Mouse (Mus musculus): ENCODE data around the gene Rbm41.

The Rbm41 gene

DNA sequence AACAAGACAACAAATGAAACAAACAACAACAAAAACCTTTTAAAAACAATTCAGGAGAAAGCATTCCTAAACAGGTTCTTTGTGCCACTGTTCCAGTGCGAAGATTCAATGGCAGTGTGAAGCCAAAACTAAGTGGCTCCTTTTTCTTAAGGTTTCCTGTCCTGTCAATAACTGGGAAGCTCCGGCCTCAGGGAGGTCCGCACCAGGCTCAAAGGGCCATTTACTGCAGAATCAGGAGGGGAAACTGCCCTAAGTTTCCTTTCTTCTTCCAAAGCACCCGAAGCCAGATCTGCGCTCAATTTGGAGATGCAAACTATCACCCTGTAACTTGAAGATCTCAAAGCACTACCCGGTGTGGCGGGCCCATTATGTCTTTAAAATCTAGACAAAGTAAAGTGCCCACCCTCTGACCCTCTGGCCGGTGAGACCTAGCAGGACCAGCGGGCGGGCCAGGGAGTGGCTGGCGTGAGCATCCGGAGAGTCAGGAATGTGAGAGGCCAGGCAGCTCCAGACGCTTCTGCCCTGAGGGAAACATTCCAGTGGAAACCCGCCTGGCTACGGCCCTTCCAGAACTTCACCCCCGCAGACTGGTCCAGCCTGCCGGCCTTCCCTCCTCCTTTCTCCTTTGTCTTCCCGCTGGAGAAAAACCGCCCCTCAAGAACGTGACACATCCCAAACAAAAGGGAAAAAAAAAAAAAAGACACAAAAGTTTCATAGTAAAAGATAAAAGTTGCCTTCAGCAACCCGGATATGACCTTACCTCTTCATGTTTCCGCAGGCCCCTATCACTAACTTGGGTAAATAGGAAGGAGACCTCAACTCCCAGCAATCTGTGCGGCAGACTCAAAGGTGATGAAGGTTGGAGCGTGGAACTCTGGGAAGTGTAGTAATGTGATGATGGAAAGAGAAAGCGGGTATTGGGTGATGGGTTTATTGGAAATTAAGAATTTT is at the start of gene Rbm41:
Gene Rbm41, minus strand, starts transcription at position 856 of the 951 bp plus-strand sequence.
- DNase-seq (ENCODE audit: low read depth, low spot score), result peak; percentile 35

DNA sequence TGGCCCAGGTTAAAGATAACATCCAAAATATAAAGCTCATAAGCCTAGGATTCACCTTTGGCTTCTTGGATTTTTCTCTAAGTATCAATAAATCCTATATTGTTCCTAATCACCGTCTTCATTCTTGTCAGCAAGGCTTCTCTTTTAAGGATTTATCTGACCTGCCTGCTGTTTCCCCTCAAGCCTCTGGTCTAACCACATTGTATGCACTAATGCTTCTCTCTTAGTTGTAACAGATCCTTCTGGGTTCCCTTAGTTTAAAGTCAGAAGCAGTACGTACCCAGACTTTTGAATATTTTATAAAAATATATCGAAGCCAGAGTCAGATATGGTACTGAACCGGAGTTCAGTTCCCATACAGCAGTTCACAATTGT is 283 bp upstream of the Rbm41 start:
- no peak for DNase-seq (ENCODE audit: low read depth, low spot score)

GRCm38 (mm10) chrX:139982115-139982514 is 16.3 kb downstream of the Rbm41 start:
- DNase-seq (ENCODE audit: low read depth, low spot score), result no peak

DNA sequence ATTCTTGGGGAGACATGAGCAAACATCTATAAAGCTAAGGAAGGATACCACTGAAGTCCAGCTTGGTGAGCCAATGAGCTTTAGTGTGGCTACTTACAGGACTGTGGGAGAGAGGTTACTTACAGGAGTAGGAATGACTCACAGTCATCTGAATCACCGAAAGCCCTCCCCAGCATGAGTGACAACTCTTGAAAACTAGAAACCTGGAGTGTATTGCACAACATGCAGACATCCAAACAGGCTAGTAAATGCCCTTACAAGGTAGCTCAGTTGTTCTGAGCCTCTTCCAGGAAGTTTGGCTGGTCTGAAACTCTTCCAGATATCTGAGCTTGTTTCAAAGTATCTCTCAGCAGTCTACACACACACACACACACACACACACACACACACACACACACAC is 64.9 kb downstream of the Rbm41 start:
- DNase-seq (ENCODE audit: low read depth, low spot score), result no peak

- DNase-seq (ENCODE audit: low read depth, low spot score), result no peak
Observed at GRCm38 (mm10) chrX:139932472-139932871, 65.9 kb downstream of the Rbm41 start.

DNA sequence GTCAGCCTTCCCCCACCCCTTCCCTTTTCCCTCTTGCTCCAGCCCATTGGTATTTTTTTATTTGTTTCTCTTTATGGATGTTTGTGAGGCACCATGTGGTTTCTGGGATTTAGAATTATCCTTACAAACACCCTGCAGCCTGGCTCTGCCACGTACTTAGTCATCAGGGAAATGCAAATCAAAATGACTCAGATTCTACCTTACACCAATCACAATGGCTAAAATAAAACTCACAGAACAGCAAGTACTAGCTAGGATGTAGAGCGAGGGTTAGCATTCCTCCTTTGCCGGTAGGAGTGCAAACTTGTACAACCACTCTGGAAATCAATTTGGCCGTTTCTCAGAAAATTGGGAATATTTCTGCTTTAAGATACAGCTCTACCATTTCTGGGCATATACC is 77.8 kb downstream of the Rbm41 start:
- no peak for DNase-seq (ENCODE audit: low read depth, low spot score)

DNA sequence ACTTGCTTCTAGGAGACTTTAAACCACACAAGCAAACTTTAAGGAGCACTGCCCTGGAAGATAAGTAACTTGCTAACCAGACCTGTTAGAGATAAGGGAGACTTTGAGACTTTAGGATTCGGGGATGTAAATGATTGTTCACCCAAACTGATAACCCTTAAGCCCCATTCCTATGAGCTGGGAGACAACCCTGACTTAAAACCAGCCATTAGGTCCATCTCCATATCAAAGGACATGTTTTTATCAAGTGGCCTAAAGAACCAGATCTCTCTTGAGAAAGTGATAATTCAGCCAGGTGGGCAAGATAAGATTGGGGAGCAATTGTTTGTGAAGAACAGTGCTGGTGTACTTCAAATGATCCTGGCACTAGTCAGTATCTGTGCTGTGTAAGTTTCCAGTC is 107.0 kb downstream of the Rbm41 start:
- no peak for DNase-seq (ENCODE audit: low read depth, low spot score)

DNA sequence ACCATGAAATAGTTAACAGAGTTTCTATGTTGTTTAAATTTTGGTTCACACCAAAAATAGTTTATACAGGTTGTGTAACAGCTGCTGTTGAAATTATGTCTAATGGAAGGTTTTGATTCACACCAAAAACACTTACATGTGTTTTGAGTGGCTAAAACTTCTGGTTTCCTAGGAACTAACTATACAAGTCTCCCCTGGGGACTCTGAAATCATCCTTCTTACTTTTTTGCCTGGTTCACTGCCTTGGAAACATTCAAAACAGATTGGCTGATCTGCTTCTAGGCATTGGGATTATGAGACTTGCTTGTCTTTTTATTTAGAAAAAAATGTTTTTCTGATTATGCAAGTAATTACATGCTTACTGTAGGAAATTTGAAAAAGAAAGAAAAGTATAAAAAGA is 115.2 kb downstream of the Rbm41 start:
- DNase-seq (ENCODE audit: low read depth, low spot score), result no peak

DNA sequence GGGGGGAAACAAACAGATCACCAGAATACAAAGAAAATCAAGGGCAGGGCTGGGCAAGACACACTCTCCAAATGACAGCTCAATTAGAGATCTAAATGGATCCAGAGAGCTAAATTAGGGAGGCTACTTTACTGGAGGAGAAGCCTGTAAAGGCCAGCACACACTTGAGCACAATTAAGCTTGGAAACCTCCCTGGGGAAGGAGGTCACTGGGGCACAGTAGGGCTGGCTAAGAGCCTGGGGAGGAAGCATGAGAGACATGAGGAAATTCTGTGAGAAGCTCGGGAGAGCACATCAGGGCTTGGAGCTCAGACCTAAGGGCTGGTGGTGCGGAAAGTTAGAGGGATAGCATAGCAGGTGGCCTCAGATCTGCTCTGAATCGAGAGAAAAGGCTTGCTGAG is 120.5 kb downstream of the Rbm41 start:
- DNase-seq (ENCODE audit: low read depth, low spot score), result no peak

DNA sequence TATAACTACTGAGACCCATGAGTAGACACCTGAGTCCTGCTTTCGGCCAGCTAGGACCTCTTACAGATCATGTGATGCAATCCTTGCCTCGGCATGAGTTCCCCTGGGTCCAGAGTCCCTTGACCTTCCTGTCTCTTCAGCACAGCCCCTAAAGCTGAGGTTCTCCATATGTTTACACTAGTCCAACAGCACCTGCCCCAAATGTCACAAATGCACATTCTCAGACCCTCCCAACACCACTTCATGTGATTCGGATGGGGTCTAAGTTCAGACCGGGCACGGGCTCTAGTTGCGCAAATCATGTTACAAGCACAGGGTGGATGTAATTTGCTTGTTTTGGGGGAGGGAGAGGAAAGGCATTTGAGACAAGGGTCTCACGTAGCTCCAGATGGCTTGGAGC is 121.3 kb downstream of the Rbm41 start:
- DNase-seq (ENCODE audit: low read depth, low spot score), result no peak

GRCm38 (mm10) chrX:139870938-139871791 is 127.2 kb downstream of the Rbm41 start, which contains the start of gene Morc4:
Morc4 (minus strand) TSS chrX:139871677.
- peak; percentile 25 for DNase-seq (ENCODE audit: low read depth, low spot score)

- DNase-seq (ENCODE audit: low read depth, low spot score), result peak; percentile 23
Observed at GRCm38 (mm10) chrX:139870300-139870711, 128.1 kb downstream of the Rbm41 start.

DNA sequence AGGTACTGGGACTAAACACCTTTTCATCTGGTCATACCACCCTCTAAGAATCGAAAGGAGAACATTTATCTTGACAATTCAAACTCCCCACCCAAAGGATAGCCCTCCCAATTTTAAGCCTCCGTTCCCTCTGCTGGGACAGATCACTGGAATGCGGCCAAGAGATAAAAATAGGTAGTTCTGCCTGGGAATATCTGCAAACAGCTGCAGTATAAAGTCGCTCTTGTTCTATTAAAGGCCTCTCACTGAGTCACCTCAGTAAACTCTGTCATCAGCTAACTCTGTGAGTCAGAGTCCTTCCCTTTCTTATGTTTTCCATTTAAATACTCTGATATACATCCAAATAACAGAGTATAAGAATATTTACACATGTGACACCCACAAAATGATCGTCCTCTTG is 139.0 kb downstream of the Rbm41 start:
- no peak for DNase-seq (ENCODE audit: low read depth, low spot score)

GRCm38 (mm10) chrX:139854795-139855194 is 143.6 kb downstream of the Rbm41 start:
- no peak for DNase-seq (ENCODE audit: low read depth, low spot score)

DNA sequence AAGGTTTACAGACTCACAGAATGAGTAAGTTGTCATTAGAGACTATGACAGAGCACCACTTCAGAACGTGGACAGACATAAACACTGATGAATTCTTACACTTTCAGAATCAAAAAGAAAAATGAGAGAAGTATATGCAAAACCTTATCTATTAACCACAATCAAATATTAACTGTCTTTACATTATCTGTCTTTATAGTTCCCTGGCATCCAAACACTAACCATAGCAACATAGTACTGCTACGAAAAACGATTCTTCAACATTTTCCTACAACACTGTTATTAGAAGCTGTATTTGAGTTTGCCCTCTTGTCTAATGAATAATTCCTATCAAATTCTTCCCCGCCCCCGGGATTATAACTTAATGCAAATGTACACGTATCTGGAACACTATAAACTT is 157.3 kb downstream of the Rbm41 start:
- no peak for DNase-seq (ENCODE audit: low read depth, low spot score)

Data from skeletal muscle tissue, adult 2 months (tissue).